Mouse (Mus musculus): ENCODE measurements at regions not wholly inside any gene's neighbourhood (a gene's known extent, or its start where the extent isn't known, plus 50 kb on each side); places are given as distances from the start of the nearest gene placed in this dataset.

GRCm38 (mm10) chr19:37492572-37492971 lies 57.6 kb upstream of the Exoc6 start:
- no peak for TF ChIP-seq CTCF (IDR thresholded peaks at IDR 0.05)
- H3K27ac ChIP-seq = no peak overlapping the region
- DNase-seq (ENCODE audit: extremely low spot score in 1 of 2, low spot score in 2 of 2) = no peak
- H3K4me3 ChIP-seq = no peak overlapping the region
- intact Hi-C loops (cut with DNase I) = no loop called here

GRCm38 (mm10) chr19:37493378-37493777 lies 56.8 kb upstream of the Exoc6 start:
- H3K4me3 ChIP-seq = no peak overlapping the region
- no peak for DNase-seq (ENCODE audit: extremely low spot score in 1 of 2, low spot score in 2 of 2)
- H3K27ac ChIP-seq = no peak overlapping the region
- intact Hi-C loops (cut with DNase I) = no loop called here
- no peak for TF ChIP-seq CTCF (IDR thresholded peaks at IDR 0.05)

- no peak overlapping the region for H3K4me3 ChIP-seq
- intact Hi-C loops (cut with DNase I) = no loop called here
- no peak for DNase-seq (ENCODE audit: extremely low spot score in 1 of 2, low spot score in 2 of 2)
- TF ChIP-seq CTCF (IDR thresholded peaks at IDR 0.05) = no peak
- H3K27ac ChIP-seq = no peak overlapping the region
These were observed 56.2 kb upstream of the Exoc6 start for GRCm38 (mm10) chr19:37493921-37494485.

DNA sequence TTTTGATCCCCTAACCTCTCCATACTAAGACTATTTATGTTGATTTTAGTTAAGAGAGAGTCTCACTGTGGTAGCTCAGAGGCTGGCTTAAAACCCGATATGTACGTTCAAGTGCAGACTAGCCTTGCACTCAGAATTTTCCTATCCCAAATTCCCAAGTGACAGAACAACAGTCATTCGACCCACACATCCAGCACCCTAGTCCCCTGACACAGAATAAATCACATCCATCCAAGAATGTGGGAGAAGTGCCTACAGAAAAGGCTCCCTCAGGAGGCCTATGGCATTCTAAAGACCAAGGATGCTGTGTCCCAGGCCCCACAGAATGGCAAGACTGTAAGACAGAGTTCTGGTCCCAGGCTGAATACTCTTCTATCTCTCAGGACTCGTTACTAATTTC lies 55.4 kb upstream of the Exoc6 start:
- no peak for DNase-seq (ENCODE audit: extremely low spot score in 1 of 2, low spot score in 2 of 2)
- Histone ChIP-seq H3K27ac (no peak overlapping the region), H3K4me3 (no peak overlapping the region)
- intact Hi-C loops (cut with DNase I) = no loop called here
- TF ChIP-seq CTCF (IDR thresholded peaks at IDR 0.05) = no peak

GRCm38 (mm10) chr19:37495319-37496270 lies 54.6 kb upstream of the Exoc6 start:
- intact Hi-C loops (cut with DNase I) = no loop called here
- DNase-seq (ENCODE audit: extremely low spot score in 1 of 2, low spot score in 2 of 2) = peak; percentile 11 to 20
- TF ChIP-seq CTCF (IDR thresholded peaks at IDR 0.05) = no peak
- Histone ChIP-seq H3K27ac (peak overlapping the region; percentile 24; the same call in 1 of the 2 replicates), H3K4me3 (no peak overlapping the region)

GRCm38 (mm10) chr19:37496759-37497158 lies 53.5 kb upstream of the Exoc6 start:
- no peak for DNase-seq (ENCODE audit: extremely low spot score in 1 of 2, low spot score in 2 of 2)

DNA sequence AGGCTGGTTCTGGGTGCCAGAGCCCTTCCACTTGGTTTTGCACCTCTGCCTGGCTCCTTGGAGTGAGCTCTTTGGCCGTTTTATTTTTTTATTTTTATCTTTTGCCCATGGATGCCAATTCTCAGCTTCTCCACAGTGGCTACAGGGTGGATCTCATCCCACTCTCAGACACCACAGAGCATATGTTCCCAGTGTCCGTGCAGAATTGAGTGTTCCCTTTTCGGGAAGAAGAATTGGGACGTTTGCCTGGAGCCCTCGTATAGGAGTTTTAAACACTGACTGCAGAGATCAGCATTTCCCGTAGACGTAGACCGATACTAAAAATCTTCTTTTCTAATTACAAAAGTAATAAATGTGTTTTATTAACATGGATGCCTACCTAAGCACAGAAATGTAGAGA lies 53.1 kb upstream of the Exoc6 start:
- DNase-seq (ENCODE audit: extremely low spot score in 1 of 2, low spot score in 2 of 2) = peak in 1 of 2 experiments; percentile 22
- no peak for TF ChIP-seq CTCF (IDR thresholded peaks at IDR 0.05)
- Histone ChIP-seq H3K27ac (no peak overlapping the region), H3K4me3 (no peak overlapping the region)
- intact Hi-C loops (cut with DNase I) = no loop called here

More at GRCm38 (mm10) chr19:37496759-37497158, 53.5 kb upstream of the Exoc6 start:
- peak; percentile 22 for TF ChIP-seq CTCF (IDR thresholded peaks at IDR 0.05)
- no peak overlapping the region for H3K27ac ChIP-seq
- intact Hi-C loops (cut with DNase I) = no loop called here
- no peak overlapping the region for H3K4me3 ChIP-seq

- DNase-seq (ENCODE audit: extremely low spot score in 1 of 2, low spot score in 2 of 2) = no peak
- intact Hi-C loops (cut with DNase I) = no loop called here
- no peak overlapping the region for H3K4me3 ChIP-seq
- TF ChIP-seq CTCF (IDR thresholded peaks at IDR 0.05) = no peak
- H3K27ac ChIP-seq = no peak overlapping the region
These were observed 51.8 kb upstream of the Exoc6 start for GRCm38 (mm10) chr19:37498438-37498837.

Measured in left cerebral cortex, adult 2 months (tissue).